Mouse (Mus musculus): ENCODE results near the gene Chuk. TPM values are rescaled to one million over a fixed set of nuclear protein-coding genes. Genes with fewer than 3 reads are reported as not detected.

Gene Chuk
- total and polyA plus RNA-seq, 2 experiments from 2014 or later: 19.3 to 47.1 TPM

DNA sequence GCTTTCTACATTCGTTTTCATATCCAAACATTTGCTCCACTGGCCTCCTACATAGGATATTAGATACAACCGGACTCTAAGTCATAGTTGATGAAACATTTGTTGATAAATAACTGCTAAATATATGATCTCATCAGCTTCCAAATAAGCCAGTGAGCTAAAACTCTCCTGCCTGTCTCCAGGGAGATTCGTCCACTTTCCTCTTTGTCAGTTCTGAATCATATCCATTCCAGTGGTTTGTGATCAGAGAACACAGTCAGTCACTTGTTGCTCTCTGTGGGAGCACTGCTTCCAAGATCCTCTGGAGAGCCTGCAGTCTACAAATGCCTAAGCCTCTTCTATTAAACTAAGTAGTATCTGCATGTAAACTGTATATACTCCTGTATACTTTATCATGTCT, 47.1 kb downstream of the Chuk start:
- no peak for DNase-seq (ENCODE audit: low spot score)
- Histone ChIP-seq H3K9me3 (replicated peaks; ENCODE audit: control insufficient read depth, low read length) (no peaks in the 10 kb centered on the region), H3K27me3 (ENCODE audit: control insufficient read depth, insufficient read depth, low read length) (no peaks in the 10 kb centered on the region), H3K4me1 (ENCODE audit: control insufficient read depth, insufficient read depth) (no peaks in the 10 kb centered on the region), H3K9ac (replicated peaks; ENCODE audit: low read depth, low read length) (no peak overlapping the region), H3K4me3 (ENCODE audit: low read depth, low read length) (no peak overlapping the region), H3K27ac (ENCODE audit: low read depth) (no peak overlapping the region), H3K36me3 (replicated peaks; ENCODE audit: control insufficient read depth, insufficient read depth, low read length) (peaks cover 39% of the 10 kb centered on the region), H3K4me2 (ENCODE audit: low read depth, low read length) (no peak overlapping the region)
- WGBS: 70% methylated on average over 3 of the region's 3 CpGs
- no peak for ATAC-seq (ENCODE audit: insufficient read depth, low read depth)
- TF ChIP-seq CTCF (IDR thresholded peaks at IDR 0.05; ENCODE audit: low read depth) (no peak), EP300 (IDR thresholded peaks at IDR 0.05; ENCODE audit: low read depth) (no peak)

DNA sequence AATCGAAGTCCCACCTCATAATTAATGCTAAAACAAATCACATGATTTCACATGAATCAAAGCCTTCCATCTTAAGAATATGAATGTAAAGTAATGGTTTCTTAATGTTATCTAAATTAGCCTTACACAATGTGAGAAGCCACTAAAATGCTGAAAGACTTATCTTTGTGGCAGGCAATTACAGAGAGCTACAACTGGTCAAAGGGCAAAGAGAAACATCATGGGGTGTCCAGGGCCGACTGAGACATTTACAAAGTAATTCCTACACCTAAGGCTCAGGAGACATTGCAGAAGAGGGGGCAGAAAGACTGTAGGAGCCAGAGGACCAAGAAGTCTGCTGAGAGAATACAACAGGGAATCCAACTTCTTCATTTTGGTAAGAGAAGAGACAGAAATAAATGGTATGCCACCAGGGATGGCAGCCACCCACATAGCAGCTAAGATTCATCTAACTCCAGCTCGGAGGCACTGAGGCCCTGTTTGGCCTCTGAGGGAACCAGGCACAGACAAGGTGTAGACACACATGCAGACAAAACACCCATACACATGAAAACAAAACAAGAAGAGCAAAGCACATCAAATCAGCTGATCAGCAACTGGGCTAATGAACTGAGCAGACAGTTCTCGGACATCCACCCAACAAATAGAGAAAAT, 52.0 kb downstream of the Chuk start:
- Histone ChIP-seq H3K4me3 (ENCODE audit: low read depth, low read length) (no peak overlapping the region), H3K4me1 (ENCODE audit: control insufficient read depth, insufficient read depth) (no peaks in the 10 kb centered on the region), H3K27ac (ENCODE audit: low read depth) (no peak overlapping the region), H3K36me3 (replicated peaks; ENCODE audit: control insufficient read depth, insufficient read depth, low read length) (peaks cover 31% of the 10 kb centered on the region), H3K4me2 (ENCODE audit: low read depth, low read length) (no peak overlapping the region), H3K9ac (replicated peaks; ENCODE audit: low read depth, low read length) (no peak overlapping the region), H3K27me3 (ENCODE audit: control insufficient read depth, insufficient read depth, low read length) (no peaks in the 10 kb centered on the region), H3K9me3 (replicated peaks; ENCODE audit: control insufficient read depth, low read length) (no peaks in the 10 kb centered on the region)
- 74% methylated on average over 4 of the region's 4 CpGs for WGBS
- no peak for ATAC-seq (ENCODE audit: insufficient read depth, low read depth)
- DNase-seq (ENCODE audit: low spot score): no peak
- no peak for TF ChIP-seq EP300 (IDR thresholded peaks at IDR 0.05; ENCODE audit: low read depth)
- TF ChIP-seq CTCF (IDR thresholded peaks at IDR 0.05; ENCODE audit: low read depth): no peak

DNA sequence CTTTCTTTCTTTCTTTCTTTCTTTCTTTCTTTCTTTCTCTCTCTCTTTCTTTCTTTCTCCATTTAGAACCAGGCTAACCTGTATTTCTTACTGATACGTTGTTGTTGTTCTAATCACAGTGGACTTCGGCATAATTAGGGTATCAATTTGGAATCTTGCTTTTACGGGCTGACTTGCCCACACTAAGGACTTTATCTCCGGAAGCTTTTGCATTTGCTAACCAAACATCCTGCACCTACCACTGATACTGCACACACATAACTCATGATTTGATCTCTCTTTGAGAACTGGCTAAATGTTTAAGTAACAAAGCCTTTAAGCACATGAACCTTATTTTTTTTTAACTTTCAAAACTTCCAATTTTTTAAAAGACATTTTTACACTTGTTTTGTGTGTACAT, 56.9 kb downstream of the Chuk start:
- ATAC-seq (ENCODE audit: insufficient read depth, low read depth) (no peak), DNase-seq (ENCODE audit: low spot score) (no peak)
- Histone ChIP-seq H3K27ac (ENCODE audit: low read depth) (no peak overlapping the region), H3K27me3 (ENCODE audit: control insufficient read depth, insufficient read depth, low read length) (no peaks in the 10 kb centered on the region), H3K4me3 (ENCODE audit: low read depth, low read length) (no peak overlapping the region), H3K36me3 (replicated peaks; ENCODE audit: control insufficient read depth, insufficient read depth, low read length) (peaks cover 33% of the 10 kb centered on the region), H3K9ac (replicated peaks; ENCODE audit: low read depth, low read length) (no peak overlapping the region), H3K4me1 (ENCODE audit: control insufficient read depth, insufficient read depth) (no peaks in the 10 kb centered on the region), H3K4me2 (ENCODE audit: low read depth, low read length) (no peak overlapping the region), H3K9me3 (replicated peaks; ENCODE audit: control insufficient read depth, low read length) (no peaks in the 10 kb centered on the region)
- TF ChIP-seq EP300 (IDR thresholded peaks at IDR 0.05; ENCODE audit: low read depth) (no peak), CTCF (IDR thresholded peaks at IDR 0.05; ENCODE audit: low read depth) (no peak)
- 71% methylated on average over 4 of the region's 4 CpGs for WGBS

DNA sequence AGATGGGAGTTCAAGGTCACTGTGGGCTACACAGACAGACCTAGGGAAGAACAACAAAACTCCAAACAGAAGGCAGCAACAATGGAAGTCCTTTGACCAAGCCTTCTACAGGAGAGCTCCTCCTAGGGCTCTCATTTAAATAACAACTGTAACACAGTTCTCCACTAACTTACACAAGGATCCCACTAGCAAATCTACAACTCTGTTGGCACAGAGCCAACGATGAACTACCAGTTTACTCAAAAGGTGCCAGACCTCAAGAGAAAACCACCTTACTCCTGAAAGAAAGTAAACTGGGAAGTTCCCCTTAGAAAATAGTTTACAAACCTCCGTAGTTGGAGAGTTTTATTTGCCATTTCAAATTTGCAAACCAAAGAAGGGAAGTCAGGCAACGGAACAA, 58.0 kb downstream of the Chuk start:
- no peak overlapping the region for H3K4me2 ChIP-seq (ENCODE audit: low read depth, low read length)
- WGBS: 75% methylated on average over 3 of the region's 3 CpGs
- ATAC-seq (ENCODE audit: insufficient read depth, low read depth) (no peak), DNase-seq (ENCODE audit: low spot score) (no peak)
- H3K27me3 ChIP-seq (ENCODE audit: control insufficient read depth, insufficient read depth, low read length): no peaks in the 10 kb centered on the region
- peaks cover 34% of the 10 kb centered on the region for H3K36me3 ChIP-seq (replicated peaks; ENCODE audit: control insufficient read depth, insufficient read depth, low read length)
- H3K27ac ChIP-seq (ENCODE audit: low read depth): no peak overlapping the region
- H3K9me3 ChIP-seq (replicated peaks; ENCODE audit: control insufficient read depth, low read length): no peaks in the 10 kb centered on the region
- H3K4me3 ChIP-seq (ENCODE audit: low read depth, low read length): no peak overlapping the region
- H3K9ac ChIP-seq (replicated peaks; ENCODE audit: low read depth, low read length): no peak overlapping the region
- no peak for TF ChIP-seq CTCF (IDR thresholded peaks at IDR 0.05; ENCODE audit: low read depth)
- TF ChIP-seq EP300 (IDR thresholded peaks at IDR 0.05; ENCODE audit: low read depth): no peak
- no peaks in the 10 kb centered on the region for H3K4me1 ChIP-seq (ENCODE audit: control insufficient read depth, insufficient read depth)

DNA sequence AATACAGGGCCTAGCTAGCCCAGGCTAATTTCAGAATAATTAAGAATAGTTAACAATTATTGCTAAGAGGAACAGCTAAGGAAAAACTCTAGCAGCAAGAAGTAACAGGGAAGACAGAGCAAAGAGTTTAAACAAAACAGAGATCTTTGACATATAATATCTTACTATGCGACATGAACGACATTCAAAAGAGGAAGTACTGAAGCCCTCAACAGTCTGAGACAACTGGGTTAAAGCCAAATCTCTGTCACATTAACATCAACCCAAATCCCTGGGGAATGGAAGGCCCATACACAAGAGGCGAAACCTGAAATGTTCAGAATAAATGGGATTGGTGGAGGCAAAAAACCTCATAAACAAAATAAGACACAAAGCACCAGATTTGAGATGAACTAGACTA, 61.4 kb downstream of the Chuk start:
- DNase-seq (ENCODE audit: low spot score) (no peak), ATAC-seq (ENCODE audit: insufficient read depth, low read depth) (no peak)
- WGBS: 72% methylated on average over 3 of the region's 3 CpGs
- Histone ChIP-seq H3K9me3 (replicated peaks; ENCODE audit: control insufficient read depth, low read length) (no peaks in the 10 kb centered on the region), H3K4me3 (ENCODE audit: low read depth, low read length) (no peak overlapping the region), H3K27me3 (ENCODE audit: control insufficient read depth, insufficient read depth, low read length) (no peaks in the 10 kb centered on the region), H3K36me3 (replicated peaks; ENCODE audit: control insufficient read depth, insufficient read depth, low read length) (peaks cover 23% of the 10 kb centered on the region), H3K27ac (ENCODE audit: low read depth) (no peak overlapping the region), H3K9ac (replicated peaks; ENCODE audit: low read depth, low read length) (no peak overlapping the region), H3K4me2 (ENCODE audit: low read depth, low read length) (no peak overlapping the region), H3K4me1 (ENCODE audit: control insufficient read depth, insufficient read depth) (no peaks in the 10 kb centered on the region)
- TF ChIP-seq CTCF (IDR thresholded peaks at IDR 0.05; ENCODE audit: low read depth): no peak
- TF ChIP-seq EP300 (IDR thresholded peaks at IDR 0.05; ENCODE audit: low read depth): no peak

DNA sequence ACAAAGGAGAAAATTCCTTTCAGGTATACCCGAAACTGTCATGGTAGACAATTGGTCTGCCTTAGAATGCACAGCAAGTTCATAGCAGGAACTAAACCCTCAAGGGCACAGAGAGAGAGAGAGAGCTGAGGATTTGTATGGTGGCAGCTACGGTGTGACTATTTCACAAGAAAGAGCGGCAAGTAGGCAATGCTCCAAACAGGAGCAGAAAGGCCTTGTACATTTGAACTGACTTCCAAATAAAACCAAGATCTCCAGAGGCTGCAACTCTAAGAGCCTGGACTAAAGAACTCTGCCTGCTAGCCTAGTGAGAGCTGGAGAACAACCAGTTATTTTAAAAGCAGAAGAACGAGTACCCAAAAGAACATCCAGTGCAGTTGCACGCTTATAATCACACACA, 65.2 kb downstream of the Chuk start:
- Histone ChIP-seq H3K36me3 (replicated peaks; ENCODE audit: control insufficient read depth, insufficient read depth, low read length) (peaks cover 48% of the 10 kb centered on the region), H3K4me2 (ENCODE audit: low read depth, low read length) (no peak overlapping the region), H3K9ac (replicated peaks; ENCODE audit: low read depth, low read length) (no peak overlapping the region), H3K27ac (ENCODE audit: low read depth) (no peak overlapping the region), H3K27me3 (ENCODE audit: control insufficient read depth, insufficient read depth, low read length) (no peaks in the 10 kb centered on the region), H3K4me1 (ENCODE audit: control insufficient read depth, insufficient read depth) (no peaks in the 10 kb centered on the region), H3K9me3 (replicated peaks; ENCODE audit: control insufficient read depth, low read length) (no peaks in the 10 kb centered on the region), H3K4me3 (ENCODE audit: low read depth, low read length) (no peak overlapping the region)
- TF ChIP-seq EP300 (IDR thresholded peaks at IDR 0.05; ENCODE audit: low read depth) (no peak), CTCF (IDR thresholded peaks at IDR 0.05; ENCODE audit: low read depth) (no peak)
- DNase-seq (ENCODE audit: low spot score) (no peak), ATAC-seq (ENCODE audit: insufficient read depth, low read depth) (no peak)
- WGBS: 77% methylated on average over 5 of the region's 5 CpGs

All from heart, postnatal 0 days (tissue).